Mouse (Mus musculus) lung, postnatal 0 days (tissue): ENCODE data around the gene Dglucy. TPM values are rescaled to one million over a fixed set of nuclear protein-coding genes. Genes with fewer than 3 reads are reported as not detected.
A peak's percentile ranks its signal among the peaks of the same experiment; 100 is the strongest.

ENCODE experiments used
- ATAC-seq: fragments of 200-750 bp; cut with Nextera tagmentation; 2 replicates; pipeline ENCODE4 v1.8.0; 2017; ENCODE audit warnings: moderate library complexity
- DNase-seq: peaks from one replicate; pipeline ENCODE4 v3.0.0-alpha.2; 2016; ENCODE audit warnings: low spot score
- H3K27ac ChIP-seq: fragments of 300-500 bp; sonication (generic); 2 replicates; pipeline ENCODE4 v1.5.1; 2014; ENCODE audit warnings: antibody characterized with exemption, mild to moderate bottlenecking, low read length, mixed read lengths
- H3K27me3 ChIP-seq: fragments of 300-500 bp; sonication (generic); replicated peaks from 2 replicates; pipeline ENCODE4 v1.6.1; 2014; ENCODE audit warnings: low read length, mixed read lengths; ENCODE audit not compliant: insufficient read depth
- H3K36me3 ChIP-seq: fragments of 300-500 bp; sonication (generic); 2 replicates; pipeline ENCODE4 v1.6.1; 2014; ENCODE audit warnings: low read length, mixed read lengths; ENCODE audit not compliant: insufficient read depth
- H3K4me1 ChIP-seq: fragments of 300-500 bp; sonication (generic); 2 replicates; pipeline ENCODE4 v1.6.1; 2014; ENCODE audit warnings: antibody characterized with exemption, low read depth, low read length, mixed read lengths; ENCODE audit not compliant: insufficient read depth
- H3K4me2 ChIP-seq: fragments of 300-500 bp; sonication (generic); replicated peaks from 2 replicates; pipeline ENCODE4 v1.6.1; 2014; ENCODE audit warnings: low read depth, mild to moderate bottlenecking, low read length, moderate library complexity, mixed read lengths
- H3K4me3 ChIP-seq: fragments of 300-500 bp; sonication (generic); 2 replicates; pipeline ENCODE4 v1.5.1; 2014; ENCODE audit warnings: low read depth, low read length
- H3K9ac ChIP-seq: fragments of 300-500 bp; sonication (generic); replicated peaks from 2 replicates; pipeline ENCODE4 v1.6.1; 2014; ENCODE audit warnings: low read depth, mild to moderate bottlenecking
- H3K9me3 ChIP-seq: fragments of 300-500 bp; sonication (generic); 2 replicates; pipeline ENCODE4 v1.6.1; 2016; ENCODE audit warnings: low read length, mixed read lengths
- CTCF ChIP-seq: IDR thresholded peaks from 2 replicates; pipeline ENCODE4 v1.5.1; 2016; ENCODE audit warnings: antibody characterized with exemption, mild to moderate bottlenecking
- EP300 ChIP-seq: IDR thresholded peaks from 2 replicates; pipeline ENCODE4 v1.6.1; 2016; ENCODE audit warnings: antibody characterized with exemption, mild to moderate bottlenecking, control low read depth
- WGBS: fragments of 180-500 bp; shearing (Covaris S2); extraction: QIAGEN DNeasy Blood & Tissue Kit; methylation state at CpG from one replicate; pipeline ENCODE4 v1.1.7; 2014; 5-methylcytosine and 5-hydroxymethylcytosine counted together
- polyA plus RNA-seq: library from polyadenylated mRNA; unstranded; fragments of >200 nt; fragmentation: Nextera tagmentation; extraction: Ambion mirVana; gene quantifications from 2 replicates; pipeline ENCODE4 v1.2.1, GENCODE M21; 2015

Gene Dglucy
- polyA plus RNA-seq, 1 experiment from 2014 or later, result 2.1 TPM

GRCm38 (mm10) chr12:100769871-100770270, 9.0 kb upstream of the Dglucy start:
- no peak overlapping the region for H3K27ac ChIP-seq
- H3K36me3 ChIP-seq, result no peaks in the 10 kb centered on the region
- DNase-seq (no peak), ATAC-seq (no peak)
- TF ChIP-seq EP300 (no peak), CTCF (no peak)
- 86% methylated on average over 6 of the region's 6 CpGs for WGBS
- H3K4me3 ChIP-seq, result no peak overlapping the region
- no peaks in the 10 kb centered on the region for H3K27me3 ChIP-seq
- no peak overlapping the region for H3K9ac ChIP-seq
- no peaks in the 10 kb centered on the region for H3K9me3 ChIP-seq
- no peak overlapping the region for H3K4me2 ChIP-seq
- no peaks in the 10 kb centered on the region for H3K4me1 ChIP-seq

GRCm38 (mm10) chr12:100770765-100771164, 8.1 kb upstream of the Dglucy start:
- Histone ChIP-seq H3K36me3 (no peaks in the 10 kb centered on the region), H3K9ac (no peak overlapping the region), H3K4me2 (no peak overlapping the region), H3K27ac (no peak overlapping the region), H3K27me3 (no peaks in the 10 kb centered on the region), H3K4me1 (no peaks in the 10 kb centered on the region), H3K9me3 (no peaks in the 10 kb centered on the region), H3K4me3 (no peak overlapping the region)
- WGBS, result 56% methylated on average over 3 of the region's 3 CpGs
- ATAC-seq (no peak), DNase-seq (no peak)
- TF ChIP-seq EP300, result no peak
- TF ChIP-seq CTCF, result no peak

- WGBS, result 11% methylated on average over 7 of the region's 7 CpGs
- H3K4me3 ChIP-seq, result no peak overlapping the region
- H3K27ac ChIP-seq, result no peak overlapping the region
- peak; percentile 57 for ATAC-seq
- no peak overlapping the region for H3K9ac ChIP-seq
- no peaks in the 10 kb centered on the region for H3K36me3 ChIP-seq
- H3K4me1 ChIP-seq, result no peaks in the 10 kb centered on the region
- H3K9me3 ChIP-seq, result no peaks in the 10 kb centered on the region
- no peak overlapping the region for H3K4me2 ChIP-seq
- TF ChIP-seq EP300, result no peak
- TF ChIP-seq CTCF, result peak; percentile 50
- H3K27me3 ChIP-seq, result no peaks in the 10 kb centered on the region
- peak; percentile 36 for DNase-seq
Measured at GRCm38 (mm10) chr12:100772230-100772984, 6.5 kb upstream of the Dglucy start.

- H3K9me3 ChIP-seq, result no peaks in the 10 kb centered on the region
- no peaks in the 10 kb centered on the region for H3K27me3 ChIP-seq
- no peak overlapping the region for H3K4me3 ChIP-seq
- H3K4me2 ChIP-seq, result no peak overlapping the region
- no peak overlapping the region for H3K9ac ChIP-seq
- ATAC-seq (no peak), DNase-seq (no peak)
- no peak overlapping the region for H3K27ac ChIP-seq
- no peaks in the 10 kb centered on the region for H3K36me3 ChIP-seq
- no peak for TF ChIP-seq EP300
- no peak for TF ChIP-seq CTCF
- peaks cover 8% of the 10 kb centered on the region; the same call in 1 of the 2 replicates for H3K4me1 ChIP-seq
- WGBS, result 64% methylated on average over 7 of the region's 7 CpGs
Measured at GRCm38 (mm10) chr12:100774756-100775155, 4.1 kb upstream of the Dglucy start.

GRCm38 (mm10) chr12:100775291-100775690, 3.6 kb upstream of the Dglucy start:
- Histone ChIP-seq H3K4me2 (no peak overlapping the region), H3K9me3 (no peaks in the 10 kb centered on the region), H3K4me1 (peaks cover 11% of the 10 kb centered on the region; the same call in 1 of the 2 replicates), H3K27ac (no peak overlapping the region), H3K36me3 (no peaks in the 10 kb centered on the region), H3K27me3 (no peaks in the 10 kb centered on the region), H3K4me3 (no peak overlapping the region), H3K9ac (no peak overlapping the region)
- TF ChIP-seq CTCF (no peak), EP300 (no peak)
- ATAC-seq (no peak), DNase-seq (no peak)

DNA sequence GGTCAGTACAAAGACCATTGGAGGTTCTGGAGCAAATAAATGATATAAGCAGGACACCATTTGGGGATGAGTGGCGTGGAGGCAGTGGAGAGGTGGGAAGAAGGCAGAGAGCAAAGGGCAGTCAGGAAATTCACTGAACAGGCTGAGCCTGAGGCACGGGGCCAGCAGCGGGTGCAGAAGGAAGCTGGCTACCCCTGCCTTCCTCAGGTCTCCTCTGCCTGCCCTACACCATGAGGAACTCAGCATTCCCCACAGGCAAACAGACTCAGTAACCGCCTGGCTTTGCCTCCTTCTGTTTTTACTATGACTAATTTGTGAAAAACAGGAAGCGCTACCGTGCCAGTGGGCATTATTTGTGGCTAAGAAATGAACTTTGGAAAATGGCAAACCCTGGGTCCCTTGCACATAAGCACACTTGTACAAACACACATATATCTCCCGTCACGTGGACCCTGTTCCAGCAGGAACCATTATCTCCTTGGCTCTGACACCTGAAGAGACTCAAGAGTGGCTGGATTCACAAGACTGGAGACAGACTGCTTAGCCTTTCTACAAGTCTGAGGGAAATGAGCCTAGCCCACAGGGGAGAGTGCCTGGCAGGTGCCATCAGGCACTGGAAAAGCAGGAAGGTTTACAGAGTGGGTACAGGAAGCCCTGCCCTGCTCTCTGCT, 2.8 kb upstream of the Dglucy start:
- DNase-seq, result no peak
- peaks cover 11% of the 10 kb centered on the region; the same call in 1 of the 2 replicates for H3K4me1 ChIP-seq
- H3K27ac ChIP-seq, result no peak overlapping the region
- H3K27me3 ChIP-seq, result no peaks in the 10 kb centered on the region
- no peak for ATAC-seq
- no peak overlapping the region for H3K4me2 ChIP-seq
- H3K9ac ChIP-seq, result no peak overlapping the region
- no peaks in the 10 kb centered on the region for H3K36me3 ChIP-seq
- H3K9me3 ChIP-seq, result no peaks in the 10 kb centered on the region
- TF ChIP-seq EP300 (no peak), CTCF (no peak)
- no peak overlapping the region for H3K4me3 ChIP-seq
- WGBS, result 58% methylated on average over 8 of the region's 8 CpGs
